ENCODE assay signal across 9 mouse cellular contexts in genomic region chr2:129211957-129212356, GRCm38 (mm10).
"Had no signal": no experiment of that assay in that cellular context is flagged by ENCODE, and none has a peak within 500 bp of the region (broad histone marks: within the 10 kb centered on the region; RNA-seq: fewer than 3 reads in every experiment).

No protein-coding gene starts in this region.

- H3K27ac ChIP-seq: kidney, embryonic 15.5 days; limb, embryonic 15.5 days; lung, embryonic 15.5 days; neural tube, embryonic 12.5 days had no signal

- H3K9me3 ChIP-seq: kidney, embryonic 15.5 days; limb, embryonic 15.5 days; lung, embryonic 15.5 days; neural tube, embryonic 12.5 days had no signal

- H3K4me1 ChIP-seq: kidney, embryonic 15.5 days; limb, embryonic 15.5 days; lung, embryonic 15.5 days; neural tube, embryonic 12.5 days had no signal

- H3K27me3 ChIP-seq: kidney, embryonic 15.5 days; limb, embryonic 15.5 days; lung, embryonic 15.5 days; neural tube, embryonic 12.5 days had no signal

- H3K4me3 ChIP-seq: kidney, embryonic 15.5 days; limb, embryonic 15.5 days; lung, embryonic 15.5 days; neural tube, embryonic 12.5 days had no signal

- DNase-seq: layer of hippocampus, adult 9-11 months; layer of hippocampus, postnatal 36 days; lung, postnatal 14 days; spleen, adult 18-20 months; thymus, adult 18-20 months had no signal

- H3K9ac ChIP-seq: kidney, embryonic 15.5 days; limb, embryonic 15.5 days; lung, embryonic 15.5 days; neural tube, embryonic 12.5 days had no signal

- H3K4me2 ChIP-seq: kidney, embryonic 15.5 days; limb, embryonic 15.5 days; lung, embryonic 15.5 days; neural tube, embryonic 12.5 days had no signal
